Mouse (Mus musculus) right cerebral cortex, postnatal 14 days (tissue): Measurements from ENCODE around the gene Cacna2d4.
"Not testable (repeated sequence)": the region's sequence is repeated elsewhere in the genome, so short reads cannot be mapped to it uniquely, and the experiment has no call there.

ENCODE experiments used
- DNase-seq: peaks from one replicate; pipeline ENCODE4 v3.0.0; 2022

Gene Cacna2d4

DNA sequence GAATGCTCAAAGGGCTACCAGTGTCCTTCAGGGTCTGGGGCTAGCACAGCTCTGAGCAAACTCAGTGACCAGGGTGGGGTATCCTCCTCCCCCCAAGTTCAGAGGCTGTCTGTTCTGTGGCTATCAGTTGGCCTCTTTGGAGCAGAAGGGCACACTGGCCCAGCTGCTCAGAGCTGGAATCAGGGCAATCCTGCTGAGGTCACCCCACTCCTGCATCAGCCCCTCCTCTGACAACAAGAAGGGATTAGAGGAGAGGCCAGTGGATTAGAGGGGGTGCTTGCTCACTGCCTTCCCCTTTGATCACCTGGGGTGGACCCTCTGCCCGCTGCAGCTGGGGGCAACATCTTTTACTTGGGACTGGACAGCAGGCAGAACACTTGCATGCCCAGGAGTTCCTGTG, at the start of gene Cacna2d4:
Gene Cacna2d4 (plus strand): TSS at position 286 of the 400 bp plus-strand sequence.
- DNase-seq = no peak

GRCm38 (mm10) chr6:119186658-119187057, 49.7 kb upstream of the Cacna2d4 start:
- peak; percentile 31 for DNase-seq

- no peak for DNase-seq
Observed at GRCm38 (mm10) chr6:119187631-119188030, 48.7 kb upstream of the Cacna2d4 start.

DNA sequence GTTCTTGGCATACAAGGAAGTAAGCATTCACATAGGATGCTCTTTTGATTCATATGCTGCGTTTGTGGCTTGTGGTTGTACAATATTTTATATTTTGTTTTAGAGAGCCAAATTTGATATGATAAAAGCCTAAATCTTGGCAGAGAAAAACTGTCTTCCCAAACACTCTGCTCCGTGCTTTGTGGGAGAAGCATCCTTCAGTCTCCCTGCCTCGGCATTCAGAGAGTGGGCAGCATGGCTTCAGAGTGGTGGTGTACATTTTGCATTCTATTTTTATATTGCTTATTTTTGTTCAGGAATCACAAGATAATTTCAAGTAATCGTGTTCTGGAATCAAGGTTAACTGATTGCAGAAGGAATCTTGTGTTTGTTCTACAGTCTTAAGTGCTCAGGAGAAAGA, 44.8 kb upstream of the Cacna2d4 start:
- DNase-seq = no peak

DNA sequence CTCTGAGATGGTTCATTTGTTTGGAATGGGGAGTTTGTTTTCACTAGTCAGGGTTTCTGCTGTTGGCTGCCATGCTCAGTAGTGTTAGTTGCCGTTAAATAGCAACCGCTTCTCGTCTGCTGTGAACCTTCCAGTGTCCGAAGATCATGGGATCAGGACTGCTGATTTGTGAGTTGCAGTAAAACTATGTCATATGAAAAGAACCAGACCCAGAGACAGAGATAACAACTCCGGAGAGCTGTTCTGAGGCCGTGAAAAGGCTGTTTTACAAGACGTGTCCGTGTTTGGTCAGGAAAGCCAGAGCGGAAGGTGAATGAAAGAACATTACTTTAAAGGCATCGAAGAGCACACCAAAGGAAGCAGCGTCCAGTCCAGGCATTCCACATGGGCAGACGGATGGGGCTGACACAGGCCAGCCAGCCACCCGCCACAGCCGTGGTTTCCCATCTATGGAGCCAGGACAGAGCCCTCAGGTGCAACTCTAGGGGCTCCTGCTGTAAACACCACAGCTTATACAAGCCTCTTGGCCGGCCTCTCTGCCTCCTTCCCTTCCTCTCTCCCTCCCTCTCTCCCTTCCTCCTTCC, 42.7 kb upstream of the Cacna2d4 start:
- no peak for DNase-seq

- DNase-seq = no peak
Observed at GRCm38 (mm10) chr6:119194161-119194560, 42.2 kb upstream of the Cacna2d4 start.

DNA sequence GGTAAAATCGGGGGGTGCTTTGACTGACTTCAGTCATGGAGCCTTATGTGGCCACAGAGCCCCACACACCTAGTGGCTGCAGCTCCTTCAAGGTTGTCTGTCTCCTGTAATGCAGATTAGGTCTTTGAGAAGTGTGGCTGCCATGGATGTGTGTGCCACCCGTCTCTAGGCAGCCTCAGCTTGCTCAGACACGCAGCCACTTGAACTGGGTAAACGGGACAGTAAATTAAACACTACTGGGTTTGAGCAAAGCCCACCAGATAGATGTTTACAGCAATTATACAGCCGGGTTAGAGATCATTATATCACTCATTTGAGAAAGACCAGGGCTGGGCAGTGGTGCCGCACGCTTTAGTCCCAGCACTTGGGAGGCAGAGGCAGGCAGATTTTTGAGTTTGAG, 41.7 kb upstream of the Cacna2d4 start:
- no peak for DNase-seq

DNA sequence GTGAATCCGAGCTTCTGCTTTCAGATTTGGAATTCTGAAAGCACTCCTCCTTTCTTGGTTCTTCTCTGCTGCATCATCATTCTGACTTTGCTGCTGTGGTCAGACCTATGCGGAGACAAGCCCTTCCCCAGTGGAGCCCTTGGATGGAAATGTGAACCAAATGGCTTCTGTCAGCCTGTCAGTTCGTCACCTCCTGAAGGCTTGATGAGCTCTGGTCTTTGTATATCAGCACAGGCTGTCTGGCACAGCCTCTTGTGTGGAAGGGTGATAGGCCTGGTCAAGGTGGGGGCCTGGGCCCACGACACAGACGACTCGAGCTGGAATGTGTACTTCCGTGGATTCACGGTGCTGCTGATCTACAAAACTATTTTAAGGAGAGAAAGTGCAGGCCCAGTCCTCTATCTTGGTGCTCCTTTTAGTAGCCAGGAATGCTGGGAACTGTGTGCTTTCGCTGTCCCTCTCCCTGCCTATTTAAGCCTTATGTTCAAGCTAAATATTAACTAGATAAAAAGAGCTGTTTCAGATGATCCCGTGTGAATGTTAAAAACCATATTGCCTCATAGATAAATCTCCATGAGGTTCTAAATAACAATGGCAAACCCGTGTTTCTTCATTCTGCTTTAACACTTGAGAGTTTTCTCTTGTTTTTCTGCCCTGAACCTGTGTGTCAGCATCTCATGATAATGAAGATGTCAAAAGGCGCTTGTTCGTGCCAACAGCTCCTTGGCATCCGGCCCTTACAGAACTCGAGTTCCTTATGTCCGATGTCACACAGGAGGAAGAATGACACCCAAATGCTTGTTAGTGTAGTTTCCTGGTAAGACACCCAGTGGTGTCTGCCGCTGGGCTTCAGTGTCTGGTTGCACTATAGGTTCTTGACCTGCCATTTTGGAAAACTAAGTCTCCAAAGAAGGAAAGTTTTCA, 39.7 kb upstream of the Cacna2d4 start, which contains the start of gene Cacna1c:
Gene Cacna1c (minus strand): TSS at position 37 of the 924 bp plus-strand sequence.
- DNase-seq = no peak

DNA sequence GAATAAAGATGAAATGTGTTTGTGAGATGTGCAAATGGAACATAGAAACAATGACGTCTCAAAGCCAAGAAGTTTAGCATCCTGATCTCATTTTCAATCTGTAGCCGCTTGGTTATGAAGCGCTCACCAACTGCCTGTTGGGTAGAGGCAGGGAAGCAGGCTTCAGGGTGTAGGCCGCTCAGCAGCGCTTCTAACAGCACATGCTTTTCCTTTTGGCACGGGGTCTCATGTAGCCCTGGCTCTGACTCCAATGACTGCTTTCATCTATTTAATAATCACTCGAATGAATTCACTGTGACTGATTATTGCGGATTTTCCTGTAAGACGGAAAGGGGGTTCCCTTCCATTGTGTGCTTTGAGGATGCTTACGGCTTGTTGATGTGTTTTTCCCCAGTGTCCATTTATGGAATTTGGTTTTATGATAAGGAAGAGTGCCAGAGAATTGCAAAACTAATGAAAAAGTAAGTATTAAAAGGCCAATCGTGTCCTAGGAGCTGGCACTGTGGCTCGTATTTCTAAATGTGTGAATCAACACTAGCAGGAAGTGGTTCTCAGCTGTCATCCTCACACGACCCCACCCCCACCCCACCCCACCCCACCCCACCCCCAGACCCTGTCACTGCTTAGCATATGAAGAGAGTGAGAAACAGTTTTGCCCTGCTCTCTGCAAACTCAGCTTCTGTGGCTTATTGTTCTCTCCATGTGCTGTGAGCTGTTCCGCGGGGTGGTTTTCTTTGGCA, 37.6 kb upstream of the Cacna2d4 start:
- no peak for DNase-seq

DNA sequence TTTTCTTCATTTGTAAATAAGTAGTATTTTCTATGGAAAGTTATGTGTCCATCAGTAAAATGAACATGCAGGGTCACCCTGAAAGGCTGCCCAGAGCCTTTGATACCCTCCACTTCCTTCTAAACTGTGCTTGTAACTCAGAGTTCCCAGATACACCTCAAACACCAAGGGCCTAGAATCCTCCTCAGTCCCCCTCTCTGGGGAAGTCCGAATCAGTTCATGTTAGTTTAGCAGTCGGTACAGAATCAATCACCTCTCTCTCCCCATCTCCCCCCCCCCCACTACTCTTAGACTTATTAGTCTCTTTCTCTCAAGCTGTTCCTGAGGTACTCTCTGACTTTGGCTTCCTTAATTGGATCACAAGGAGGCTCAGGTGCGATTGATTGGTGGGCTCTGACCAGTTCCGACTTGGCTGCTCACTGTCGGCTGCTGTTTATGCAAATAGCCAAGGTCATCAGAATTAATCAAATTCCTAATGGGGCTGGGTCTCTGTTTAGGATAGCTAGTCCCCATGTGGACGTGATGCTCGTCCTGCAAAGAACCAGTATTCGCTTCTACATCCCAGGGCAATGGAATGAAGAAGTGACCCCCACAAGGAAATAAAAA, 36.9 kb upstream of the Cacna2d4 start:
- DNase-seq = no peak

- no peak for DNase-seq
Observed at GRCm38 (mm10) chr6:119200362-119200761, 36.0 kb upstream of the Cacna2d4 start.

DNA sequence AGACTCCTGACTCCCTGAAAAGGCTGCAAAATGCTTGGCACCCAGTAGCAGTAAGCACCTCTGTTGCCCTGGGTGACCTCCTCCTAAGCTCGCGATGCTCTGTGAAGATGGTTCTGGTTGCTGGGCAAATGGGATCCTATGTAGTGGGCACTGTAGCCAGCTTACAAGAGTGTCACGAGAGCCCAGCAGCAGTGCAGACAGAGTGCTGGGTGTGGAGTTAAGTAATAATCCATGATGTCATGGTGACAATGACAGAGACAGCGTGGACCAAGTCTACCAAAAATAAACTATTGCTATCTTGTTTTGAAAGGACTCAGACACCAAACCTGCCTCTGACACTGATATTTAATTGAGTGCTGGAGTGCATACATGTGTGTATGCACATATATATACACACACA, 34.8 kb upstream of the Cacna2d4 start:
- no peak for DNase-seq

GRCm38 (mm10) chr6:119204286-119204685, 32.0 kb upstream of the Cacna2d4 start:
- DNase-seq = no peak

- no peak for DNase-seq
Observed at GRCm38 (mm10) chr6:119204915-119205314, 31.4 kb upstream of the Cacna2d4 start.

DNA sequence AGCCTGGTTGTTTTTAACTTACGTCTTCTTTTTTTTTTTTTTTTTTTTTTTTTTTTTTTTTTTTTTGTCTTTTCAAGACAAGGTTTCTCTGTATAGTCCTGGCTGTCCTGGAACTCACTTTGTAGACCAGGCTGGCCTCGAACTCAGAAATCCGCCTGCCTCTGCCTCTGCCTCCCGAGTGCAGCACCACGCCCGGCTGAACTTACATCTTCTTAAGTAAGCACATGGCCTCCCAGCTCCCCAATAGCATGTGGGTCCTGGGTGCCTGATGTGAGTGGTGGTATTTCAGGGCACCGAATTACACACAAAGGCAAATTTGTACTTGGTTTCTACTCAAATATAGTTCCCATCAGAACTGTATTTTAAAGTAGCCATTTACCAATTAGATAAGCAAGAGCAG, 30.3 kb upstream of the Cacna2d4 start:
- DNase-seq = not testable (repeated sequence)

DNA sequence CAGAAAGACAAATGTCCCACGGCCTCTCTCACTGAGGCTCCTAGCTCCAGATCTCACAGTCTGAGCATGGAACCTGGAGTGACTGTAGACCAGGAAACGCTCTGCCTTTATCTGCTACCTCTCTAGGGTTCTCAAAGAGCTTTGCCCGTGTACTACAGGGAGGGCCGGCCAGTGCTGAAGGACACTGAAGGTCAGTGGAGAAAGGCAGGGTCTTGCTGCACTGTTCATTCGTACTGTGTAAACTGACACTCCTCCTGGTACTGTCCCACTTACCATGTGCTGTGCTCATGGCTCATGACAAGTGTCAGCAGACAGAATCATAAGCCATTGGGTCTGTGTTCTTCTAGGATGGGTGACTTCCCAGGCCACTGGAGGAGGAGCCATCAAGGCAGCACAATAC, 23.0 kb upstream of the Cacna2d4 start:
- no peak for DNase-seq

DNA sequence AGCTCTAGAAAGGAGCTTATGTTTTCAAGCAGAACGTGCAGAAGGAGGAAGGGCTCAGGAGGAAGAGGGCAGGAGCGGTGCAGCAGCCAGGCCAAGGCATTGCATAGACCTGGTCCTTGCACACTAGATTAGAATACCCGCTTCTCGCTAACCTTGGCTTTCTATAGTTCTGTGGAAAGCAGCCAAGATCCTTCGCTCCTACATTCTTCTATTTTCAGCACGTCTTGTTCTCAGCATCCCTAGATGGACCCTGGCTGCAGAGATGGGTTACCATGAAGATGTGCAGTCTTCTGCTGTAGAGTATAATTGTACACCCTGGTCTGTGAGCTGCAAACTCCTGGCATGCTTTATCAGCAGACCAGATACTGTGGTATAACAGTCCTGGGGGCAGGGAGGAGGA, 22.1 kb upstream of the Cacna2d4 start:
- no peak for DNase-seq

DNA sequence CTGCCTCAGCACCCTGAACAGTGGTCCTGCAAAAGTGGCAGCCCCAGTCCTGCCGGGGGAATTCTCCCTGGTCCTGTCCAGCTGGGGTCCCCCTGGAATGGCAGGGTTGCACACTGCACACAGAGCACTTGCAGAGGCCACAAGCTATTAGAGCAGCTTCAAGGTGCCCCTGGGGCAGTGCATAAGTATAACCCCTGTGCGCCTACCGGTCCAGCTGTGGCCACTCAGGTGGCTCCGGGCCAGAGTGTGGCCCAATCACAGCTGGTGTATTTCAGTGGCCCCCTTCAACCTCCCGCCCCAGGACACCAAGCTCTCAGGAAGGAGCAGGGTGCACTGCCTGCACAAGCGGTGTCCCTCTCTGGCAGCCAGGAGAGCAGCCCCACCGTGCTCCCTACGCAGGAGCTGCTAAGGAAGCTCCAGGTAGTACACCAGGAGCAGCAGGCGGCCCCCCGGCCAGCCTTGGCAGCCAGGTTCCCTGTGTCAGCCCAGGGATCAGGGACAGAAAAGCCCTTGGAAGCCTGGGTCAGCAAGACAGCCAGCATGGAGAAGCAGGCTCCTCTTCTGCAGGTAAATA, 21.2 kb upstream of the Cacna2d4 start:
- DNase-seq = no peak

GRCm38 (mm10) chr6:119217661-119218060, 18.7 kb upstream of the Cacna2d4 start:
- DNase-seq = no peak

- no peak for DNase-seq
Observed at GRCm38 (mm10) chr6:119218591-119218990, 17.7 kb upstream of the Cacna2d4 start.

DNA sequence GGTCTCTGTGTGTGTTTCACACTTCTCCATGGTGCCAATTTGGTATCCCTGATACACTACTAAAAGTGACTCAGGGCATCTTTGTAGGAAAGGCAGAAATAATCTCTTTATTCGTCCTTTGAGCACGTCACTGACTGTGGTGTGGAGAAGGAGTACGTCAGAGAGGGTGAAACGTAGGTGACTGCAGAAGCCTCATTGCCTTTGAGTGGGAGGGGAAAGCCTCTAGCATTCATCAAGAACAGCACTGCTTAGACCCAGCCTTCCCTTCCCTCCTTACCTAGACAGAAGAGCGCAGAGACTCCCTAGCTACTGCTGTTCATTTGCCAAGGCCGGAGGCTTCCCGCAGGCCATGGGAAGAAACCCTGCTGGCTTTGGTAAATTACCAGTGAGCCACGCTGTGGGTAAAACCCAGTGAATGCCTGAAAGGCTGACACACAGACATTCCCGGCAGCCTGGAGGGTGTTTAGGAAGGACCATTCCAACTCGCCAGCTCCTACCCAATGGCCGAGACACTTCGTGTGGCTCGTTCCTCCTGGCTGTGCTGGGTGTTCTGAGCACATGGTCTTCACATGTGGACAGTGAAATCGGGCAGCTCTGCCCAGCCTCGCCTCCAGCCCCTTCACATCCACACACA, 17.0 kb upstream of the Cacna2d4 start:
- DNase-seq = no peak

DNA sequence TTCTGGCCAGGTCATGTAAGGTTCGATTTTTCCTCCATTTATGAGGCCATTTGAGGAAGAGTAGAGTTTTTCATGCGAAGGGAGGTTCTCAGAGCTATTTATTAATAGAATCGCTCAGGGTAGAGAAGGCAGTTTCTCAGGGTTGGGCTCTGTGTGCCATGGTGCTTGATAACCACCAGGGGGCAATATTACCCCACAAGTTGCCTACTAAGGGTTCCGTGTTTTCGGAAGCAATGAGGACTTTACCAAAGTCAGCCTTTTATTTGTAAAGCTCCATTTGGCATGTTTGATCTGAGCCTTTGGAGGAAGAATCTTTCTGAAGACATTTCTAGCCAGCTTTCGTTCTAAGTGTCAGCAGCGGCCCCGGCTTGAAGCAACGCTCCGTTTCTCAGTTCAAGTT, 16.0 kb upstream of the Cacna2d4 start:
- DNase-seq = peak; percentile 39
